Mouse (Mus musculus): ENCODE results near the gene Dock1. TPM values are rescaled to one million over a fixed set of nuclear protein-coding genes. Genes with fewer than 3 reads are reported as not detected.

Dock1 gene
- polyA plus RNA-seq, 1 experiment, result 1.2 TPM

DNA sequence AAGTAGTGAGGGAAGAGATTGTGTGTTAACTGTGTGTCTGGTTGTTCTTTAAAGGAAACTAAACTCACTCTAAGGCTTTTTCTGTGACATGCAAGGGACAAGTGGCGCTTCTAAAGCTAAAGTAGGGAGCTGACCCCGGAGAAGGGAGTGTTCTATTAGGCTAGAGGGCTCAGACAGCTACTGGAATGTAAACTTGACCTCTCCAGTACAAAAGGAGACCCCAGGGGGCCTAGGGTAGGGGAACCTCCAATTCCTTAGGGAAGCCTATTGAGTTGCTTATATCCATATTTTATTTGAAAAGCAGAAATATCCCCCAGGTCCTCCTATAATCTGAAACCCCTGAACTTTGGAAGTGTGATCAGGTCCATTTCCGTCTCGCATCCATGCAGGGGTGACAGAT lies 499.5 kb downstream of the Dock1 start:
- peaks cover 53% of the 10 kb centered on the region for H3K36me3 ChIP-seq (replicated peaks; ENCODE audit: low read length)
- no peaks in the 10 kb centered on the region for H3K27me3 ChIP-seq (replicated peaks)
- H3K9me3 ChIP-seq, result no peaks in the 10 kb centered on the region
- H3K4me3 ChIP-seq (replicated peaks), result no peak overlapping the region
- no peaks in the 10 kb centered on the region for H3K4me1 ChIP-seq
- TF ChIP-seq GATA1 (IDR thresholded peaks at IDR 0.05; ENCODE audit: borderline replicate concordance, low read length) (no peak), FLI1 (IDR thresholded peaks at IDR 0.05; ENCODE audit: low read length) (no peak)

DNA sequence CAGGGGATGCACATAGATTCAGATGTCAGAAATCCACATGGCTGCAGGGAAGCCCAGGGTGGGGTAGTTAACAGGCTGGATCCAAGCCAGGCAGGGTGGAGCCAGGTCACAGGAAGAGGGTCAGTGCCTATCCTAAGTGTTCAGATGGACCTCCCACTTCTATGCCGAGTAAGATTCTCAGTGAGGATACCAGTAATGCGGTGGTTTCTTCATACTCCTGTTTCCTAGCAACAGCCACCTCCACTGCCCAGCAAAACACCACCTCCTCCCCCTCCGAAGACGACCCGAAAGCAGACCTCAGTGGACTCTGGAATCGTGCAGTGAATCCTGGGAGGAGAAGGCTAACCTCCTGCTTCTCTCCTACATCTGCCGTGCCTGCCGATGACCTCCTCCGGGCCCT lies 501.8 kb downstream of the Dock1 start:
- Histone ChIP-seq H3K36me3 (replicated peaks; ENCODE audit: low read length) (peaks cover 41% of the 10 kb centered on the region), H3K4me1 (no peaks in the 10 kb centered on the region), H3K9me3 (no peaks in the 10 kb centered on the region), H3K4me3 (replicated peaks) (no peak overlapping the region), H3K27me3 (replicated peaks) (no peaks in the 10 kb centered on the region)
- TF ChIP-seq FLI1 (IDR thresholded peaks at IDR 0.05; ENCODE audit: low read length), result no peak
- TF ChIP-seq GATA1 (IDR thresholded peaks at IDR 0.05; ENCODE audit: borderline replicate concordance, low read length), result no peak

DNA sequence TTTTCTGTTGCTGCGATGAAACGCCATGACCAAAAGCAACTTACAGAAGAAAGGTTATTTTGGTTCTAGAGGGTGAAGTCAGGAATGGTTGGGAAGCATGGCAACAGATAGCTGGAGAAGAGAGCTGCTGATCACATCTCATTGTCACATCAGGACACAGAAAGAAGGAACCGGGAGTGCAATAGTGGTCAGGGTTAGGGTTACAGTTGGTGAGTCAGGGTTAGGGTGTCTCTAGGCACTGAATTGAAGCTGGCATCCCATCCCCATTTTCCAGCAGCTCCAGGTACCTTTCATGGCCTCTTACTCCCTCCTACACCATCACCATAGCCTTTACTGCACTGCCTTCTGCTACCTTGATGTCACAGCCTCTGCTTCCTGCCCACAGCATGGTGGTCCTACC lies 523.7 kb downstream of the Dock1 start:
- Histone ChIP-seq H3K27me3 (replicated peaks) (peaks cover 4% of the 10 kb centered on the region), H3K9me3 (0 out of 2 replicates have a peak, but pooled peaks cover 5% of the 10 kb centered on the region), H3K36me3 (replicated peaks; ENCODE audit: low read length) (no peaks in the 10 kb centered on the region), H3K4me1 (no peaks in the 10 kb centered on the region), H3K4me3 (replicated peaks) (no peak overlapping the region)
- TF ChIP-seq GATA1 (IDR thresholded peaks at IDR 0.05; ENCODE audit: borderline replicate concordance, low read length), result no peak
- TF ChIP-seq FLI1 (IDR thresholded peaks at IDR 0.05; ENCODE audit: low read length), result no peak

DNA sequence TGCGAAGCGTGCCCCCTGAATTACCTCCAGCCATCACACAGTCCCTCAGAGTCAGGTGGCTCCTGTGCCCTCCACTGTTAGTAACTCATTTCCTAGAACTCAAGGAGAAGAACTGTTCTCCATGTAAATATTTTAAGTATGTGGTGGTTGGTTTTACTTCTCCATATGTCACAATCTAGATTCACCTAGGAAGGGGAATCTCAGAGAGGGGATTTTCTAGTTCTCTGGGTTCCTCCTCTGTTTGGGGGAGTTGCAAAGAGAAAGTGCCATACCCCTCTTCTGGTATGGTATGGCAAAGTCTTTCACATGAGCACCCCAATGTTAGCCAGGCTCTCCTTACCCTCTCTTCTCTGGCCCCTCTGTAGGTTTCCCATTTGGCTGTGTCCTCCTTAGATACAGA lies 525.2 kb downstream of the Dock1 start:
- Histone ChIP-seq H3K36me3 (replicated peaks; ENCODE audit: low read length) (no peaks in the 10 kb centered on the region), H3K9me3 (peaks cover 7% of the 10 kb centered on the region; the same call in 1 of the 2 replicates)
- TF ChIP-seq GATA1 (IDR thresholded peaks at IDR 0.05; ENCODE audit: borderline replicate concordance, low read length) (no peak), FLI1 (IDR thresholded peaks at IDR 0.05; ENCODE audit: low read length) (no peak)

DNA sequence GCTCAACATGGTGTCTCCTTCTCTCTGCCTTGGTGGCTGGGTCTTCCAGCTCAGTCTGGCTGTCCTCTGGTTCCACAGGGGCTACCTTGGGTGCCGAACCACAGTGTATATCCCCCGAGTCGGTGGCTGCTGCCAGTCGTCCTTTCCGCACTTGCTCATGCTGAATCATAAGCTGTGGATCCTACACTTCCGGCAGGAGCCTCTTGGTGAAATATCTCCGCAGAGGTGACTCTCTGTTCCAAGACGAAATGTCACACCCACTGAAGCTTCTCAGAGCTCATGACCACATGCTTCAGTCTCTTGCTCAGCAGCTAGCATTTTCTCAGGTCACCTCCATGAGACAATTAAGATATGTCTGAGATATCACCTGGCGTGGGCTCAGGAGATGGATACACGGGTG lies 526.4 kb downstream of the Dock1 start:
- no peak for TF ChIP-seq FLI1 (IDR thresholded peaks at IDR 0.05; ENCODE audit: low read length)
- TF ChIP-seq GATA1 (IDR thresholded peaks at IDR 0.05; ENCODE audit: borderline replicate concordance, low read length), result no peak
- no peaks in the 10 kb centered on the region for H3K4me1 ChIP-seq
- no peaks in the 10 kb centered on the region for H3K36me3 ChIP-seq (replicated peaks; ENCODE audit: low read length)
- H3K27me3 ChIP-seq (replicated peaks), result peaks cover 6% of the 10 kb centered on the region
- peaks cover 7% of the 10 kb centered on the region; the same call in 1 of the 2 replicates for H3K9me3 ChIP-seq
- H3K4me3 ChIP-seq (replicated peaks), result no peak overlapping the region

More for the DNA sequence above, 525.2 kb downstream of the Dock1 start:
- Histone ChIP-seq H3K27me3 (replicated peaks) (peaks cover 6% of the 10 kb centered on the region), H3K4me3 (replicated peaks) (no peak overlapping the region), H3K4me1 (no peaks in the 10 kb centered on the region)

DNA sequence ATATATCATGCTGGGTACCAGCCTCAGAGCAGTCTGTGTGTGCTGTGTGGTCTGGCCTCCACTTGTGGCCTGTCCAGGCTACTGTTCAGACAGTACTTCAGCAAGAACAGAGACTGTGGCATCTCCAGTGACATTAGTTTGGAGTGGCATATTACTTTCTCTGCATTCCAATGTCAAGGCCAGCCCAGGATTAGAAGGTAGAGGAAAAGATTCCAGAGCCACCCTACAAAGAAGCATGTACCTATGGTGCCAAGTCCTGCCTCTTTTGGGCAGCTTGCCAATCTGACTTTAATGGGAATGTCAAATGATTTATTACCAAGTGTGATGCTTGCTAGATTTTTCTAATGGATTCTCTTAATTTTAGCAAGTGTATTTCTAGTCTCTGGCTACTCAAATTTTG lies 533.5 kb downstream of the Dock1 start:
- Histone ChIP-seq H3K4me1 (no peaks in the 10 kb centered on the region), H3K4me3 (replicated peaks) (no peak overlapping the region), H3K27me3 (replicated peaks) (peaks cover 2% of the 10 kb centered on the region), H3K9me3 (peaks cover 8% of the 10 kb centered on the region), H3K36me3 (replicated peaks; ENCODE audit: low read length) (no peaks in the 10 kb centered on the region)
- TF ChIP-seq FLI1 (IDR thresholded peaks at IDR 0.05; ENCODE audit: low read length) (no peak), GATA1 (IDR thresholded peaks at IDR 0.05; ENCODE audit: borderline replicate concordance, low read length) (no peak)

DNA sequence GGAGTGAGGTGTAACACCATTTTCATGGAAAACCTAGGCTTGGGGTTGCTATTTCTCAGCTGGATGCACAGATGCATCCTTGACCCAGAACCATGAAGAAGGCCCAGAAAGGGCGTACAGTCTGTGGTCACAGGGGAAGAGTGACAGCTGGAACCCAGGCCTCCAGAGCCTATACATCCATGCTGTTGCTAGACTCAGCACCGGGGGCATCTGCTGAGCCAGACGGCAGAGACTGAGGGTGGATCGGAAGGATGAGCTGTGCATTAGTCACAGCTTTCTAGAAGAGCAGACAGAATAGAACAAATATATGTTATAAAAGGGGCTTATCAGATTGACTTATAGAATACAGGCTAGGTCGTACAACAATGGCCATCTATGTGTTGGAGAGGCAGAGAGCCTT lies 534.7 kb downstream of the Dock1 start:
- Histone ChIP-seq H3K36me3 (replicated peaks; ENCODE audit: low read length) (no peaks in the 10 kb centered on the region), H3K27me3 (replicated peaks) (peaks cover under 1% of the 10 kb centered on the region), H3K4me3 (replicated peaks) (no peak overlapping the region), H3K4me1 (no peaks in the 10 kb centered on the region), H3K9me3 (peaks cover 5% of the 10 kb centered on the region)
- TF ChIP-seq GATA1 (IDR thresholded peaks at IDR 0.05; ENCODE audit: borderline replicate concordance, low read length) (no peak), FLI1 (IDR thresholded peaks at IDR 0.05; ENCODE audit: low read length) (no peak)

DNA sequence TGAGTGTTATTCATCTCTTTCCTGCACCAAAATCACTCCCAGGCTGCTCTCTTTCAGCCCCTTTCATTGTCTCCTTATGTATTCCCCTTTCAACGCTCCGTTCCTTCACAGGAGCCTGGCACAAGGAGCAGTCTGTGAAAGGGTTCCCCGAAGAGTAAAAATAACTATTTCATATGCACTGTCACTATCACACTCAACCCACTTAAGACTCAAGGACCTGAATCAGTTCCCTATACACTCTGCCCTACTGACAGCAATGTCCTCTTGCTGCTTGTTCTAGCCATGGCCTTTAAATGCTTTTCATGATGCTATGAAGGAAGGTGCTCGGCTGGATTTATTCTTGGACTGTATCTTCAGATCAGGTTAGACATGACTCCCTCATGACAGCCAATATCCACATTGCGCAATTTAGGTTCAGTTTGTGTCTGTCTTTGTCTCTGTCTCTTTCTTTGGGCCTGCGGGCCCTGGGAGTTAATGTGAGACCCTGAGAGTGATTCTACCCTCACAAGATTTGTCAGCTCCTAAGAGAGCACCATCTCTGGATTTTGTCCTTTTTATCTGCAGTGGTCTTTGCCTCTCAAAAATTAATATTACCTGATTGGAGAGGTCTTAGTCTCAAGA lies 538.6 kb downstream of the Dock1 start:
- Histone ChIP-seq H3K9me3 (no peaks in the 10 kb centered on the region), H3K4me1 (no peaks in the 10 kb centered on the region), H3K4me3 (replicated peaks) (no peak overlapping the region), H3K36me3 (replicated peaks; ENCODE audit: low read length) (no peaks in the 10 kb centered on the region), H3K27me3 (replicated peaks) (no peaks in the 10 kb centered on the region)
- no peak for TF ChIP-seq GATA1 (IDR thresholded peaks at IDR 0.05; ENCODE audit: borderline replicate concordance, low read length)
- no peak for TF ChIP-seq FLI1 (IDR thresholded peaks at IDR 0.05; ENCODE audit: low read length)

DNA sequence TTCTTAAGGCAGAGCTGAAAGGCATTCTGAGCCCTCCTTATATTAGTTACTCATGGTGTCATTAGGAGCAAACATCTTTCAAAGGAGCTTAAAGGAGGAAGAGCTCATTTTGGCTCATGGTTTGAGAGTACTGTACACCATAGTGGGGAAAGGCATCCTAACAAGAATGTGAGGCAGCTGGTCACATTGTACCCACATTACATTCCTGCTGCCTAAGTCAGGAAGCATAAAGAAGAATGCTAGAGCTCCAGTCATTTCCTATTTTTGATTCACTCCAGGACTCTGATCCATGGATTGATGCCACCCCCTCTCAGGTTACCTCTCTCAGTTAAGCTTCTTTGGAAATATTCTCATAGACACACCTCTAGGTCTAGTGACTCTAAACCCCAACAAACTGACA lies 539.8 kb downstream of the Dock1 start:
- no peaks in the 10 kb centered on the region for H3K4me1 ChIP-seq
- no peak overlapping the region for H3K4me3 ChIP-seq (replicated peaks)
- H3K36me3 ChIP-seq (replicated peaks; ENCODE audit: low read length), result no peaks in the 10 kb centered on the region
- no peaks in the 10 kb centered on the region for H3K9me3 ChIP-seq
- TF ChIP-seq GATA1 (IDR thresholded peaks at IDR 0.05; ENCODE audit: borderline replicate concordance, low read length), result no peak
- no peak for TF ChIP-seq FLI1 (IDR thresholded peaks at IDR 0.05; ENCODE audit: low read length)
- no peaks in the 10 kb centered on the region for H3K27me3 ChIP-seq (replicated peaks)

DNA sequence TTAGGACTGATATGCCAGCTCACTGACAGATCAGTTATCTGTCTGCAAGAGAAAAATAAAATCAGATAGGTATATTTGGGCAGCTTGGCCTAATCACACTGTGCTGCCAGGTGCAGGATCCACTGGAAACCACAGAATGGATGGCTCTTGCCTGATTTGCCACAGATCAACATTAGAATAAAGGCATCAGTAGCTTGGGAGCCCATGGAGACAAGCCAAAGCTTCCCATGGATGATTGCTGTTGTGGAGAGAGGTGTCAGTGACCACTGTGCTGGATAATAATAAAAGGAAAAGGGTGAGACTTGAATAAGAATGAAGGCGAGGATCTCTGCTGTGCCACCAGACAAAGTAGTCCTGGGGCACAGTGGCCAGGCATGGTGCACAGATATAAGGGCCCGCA lies 540.4 kb downstream of the Dock1 start:
- Histone ChIP-seq H3K36me3 (replicated peaks; ENCODE audit: low read length) (no peaks in the 10 kb centered on the region), H3K9me3 (no peaks in the 10 kb centered on the region), H3K4me1 (no peaks in the 10 kb centered on the region), H3K4me3 (replicated peaks) (no peak overlapping the region), H3K27me3 (replicated peaks) (no peaks in the 10 kb centered on the region)
- no peak for TF ChIP-seq FLI1 (IDR thresholded peaks at IDR 0.05; ENCODE audit: low read length)
- no peak for TF ChIP-seq GATA1 (IDR thresholded peaks at IDR 0.05; ENCODE audit: borderline replicate concordance, low read length)
